Mouse (Mus musculus): ENCODE measurements around the gene Cpt1c.

Cpt1c gene

GRCm38 (mm10) chr7:44915314-44915713 lies 59.3 kb downstream of the Cpt1c start:
- no peak for DNase-seq

- no peak for DNase-seq
Measured at GRCm38 (mm10) chr7:44914396-44914795, 60.3 kb downstream of the Cpt1c start.

Measured in thymus, postnatal 25 days (tissue).